Mouse (Mus musculus) granulocyte monocyte progenitor cell, adult 5-6 weeks (primary cell): ENCODE measurements around the gene Pgbd1. TPM values are rescaled to one million over a fixed set of nuclear protein-coding genes. Genes with fewer than 3 reads are reported as not detected.

Experiments used
- total RNA-seq, 2 experiments: library from RNA; stranded (forward) in 1 of 2; stranded (reverse) in 1 of 2; fragments of 200-712, 200-1000 nt in 1 of 2; fragments of >200 nt in 1 of 2; fragmentation: Nextera tagmentation in 1 of 2; gene quantifications; 2 replicates each; pipeline ENCODE4 v1.2.3; 2014 to 2017

Gene Pgbd1
- total RNA-seq, 2 experiments from 2014 or later = 0.71 to 0.93 TPM

Other genes starting within 250 kb of the Pgbd1 start
- gene Gpx5, start 148.3 kb downstream of the Pgbd1 start, total RNA-seq (2014; fragmentation: Nextera tagmentation) = not detected in 2 replicates
- not detected in 2 replicates for gene Gpx5, start 148.3 kb downstream of the Pgbd1 start, total RNA-seq (2017)
- not detected in 2 replicates for gene Gpx6, start 128.9 kb downstream of the Pgbd1 start, total RNA-seq (2014; fragmentation: Nextera tagmentation)
- not detected in 2 replicates for gene Gpx6, start 128.9 kb downstream of the Pgbd1 start, total RNA-seq (2017)
- gene Olfr1367, start 94.1 kb downstream of the Pgbd1 start, total RNA-seq (2014; fragmentation: Nextera tagmentation) = not detected in 2 replicates
- gene Olfr1367, start 94.1 kb downstream of the Pgbd1 start, total RNA-seq (2017) = not detected in 2 replicates
- 8.4 and 8.6 TPM in 2 replicates for gene Zscan12, start 78.2 kb downstream of the Pgbd1 start, total RNA-seq (2014; fragmentation: Nextera tagmentation)
- 11.1 and 20.0 TPM in 2 replicates for gene Zscan12, start 78.2 kb downstream of the Pgbd1 start, total RNA-seq (2017)
- gene Zkscan3, start 38.3 kb downstream of the Pgbd1 start, total RNA-seq (2014; fragmentation: Nextera tagmentation) = 41.4 and 46.5 TPM in 2 replicates
- 29.1 and 33.0 TPM in 2 replicates for gene Zkscan3, start 38.3 kb downstream of the Pgbd1 start, total RNA-seq (2017)
- 19.5 and 21.5 TPM in 2 replicates for gene Zscan26, start 12.7 kb upstream of the Pgbd1 start, total RNA-seq (2014; fragmentation: Nextera tagmentation)
- gene Zscan26, start 12.7 kb upstream of the Pgbd1 start, total RNA-seq (2017) = 18.7 and 22.5 TPM in 2 replicates
- gene Nkapl, start 27.5 kb upstream of the Pgbd1 start, total RNA-seq (2014; fragmentation: Nextera tagmentation) = 0.43 TPM in 1 of 2 replicates, not detected in the other
- not detected in 2 replicates for gene Nkapl, start 27.5 kb upstream of the Pgbd1 start, total RNA-seq (2017)
- 0.81 TPM in 1 of 2 replicates, not detected in the other for gene Zkscan4, start 37.8 kb upstream of the Pgbd1 start, total RNA-seq (2014; fragmentation: Nextera tagmentation)
- 0.72 and 0.73 TPM in 2 replicates for gene Zkscan4, start 37.8 kb upstream of the Pgbd1 start, total RNA-seq (2017)
- gene Gm10065, start 38.4 kb upstream of the Pgbd1 start, total RNA-seq (2014; fragmentation: Nextera tagmentation) = not detected in 2 replicates
- not detected in 2 replicates for gene Gm10065, start 38.4 kb upstream of the Pgbd1 start, total RNA-seq (2017)
- 0.21 and 1.2 TPM in 2 replicates for gene AK157302, start 54.2 kb upstream of the Pgbd1 start, total RNA-seq (2014; fragmentation: Nextera tagmentation)
- gene AK157302, start 54.2 kb upstream of the Pgbd1 start, total RNA-seq (2017) = 1.1 TPM in 1 of 2 replicates, not detected in the other
- gene Gm11273, start 60.4 kb upstream of the Pgbd1 start, total RNA-seq (2014; fragmentation: Nextera tagmentation) = 7.3 and 7.9 TPM in 2 replicates
- gene Gm11273, start 60.4 kb upstream of the Pgbd1 start, total RNA-seq (2017) = 4.4 and 6.8 TPM in 2 replicates
- gene Zkscan8, start 90.1 kb upstream of the Pgbd1 start, total RNA-seq (2014; fragmentation: Nextera tagmentation) = 10.9 TPM in 2 replicates
- 7.3 and 7.8 TPM in 2 replicates for gene Zkscan8, start 90.1 kb upstream of the Pgbd1 start, total RNA-seq (2017)
- gene Olfr1366, start 101.8 kb upstream of the Pgbd1 start, total RNA-seq (2014; fragmentation: Nextera tagmentation) = not detected in 2 replicates
- gene Olfr1366, start 101.8 kb upstream of the Pgbd1 start, total RNA-seq (2017) = not detected in 2 replicates
- not detected in 2 replicates for gene Olfr1535, start 118.8 kb upstream of the Pgbd1 start, total RNA-seq (2014; fragmentation: Nextera tagmentation)
- gene Olfr1535, start 118.8 kb upstream of the Pgbd1 start, total RNA-seq (2017) = not detected in 2 replicates
- gene Olfr1364, start 140.7 kb upstream of the Pgbd1 start, total RNA-seq (2014; fragmentation: Nextera tagmentation) = not detected in 2 replicates
- gene Olfr1364, start 140.7 kb upstream of the Pgbd1 start, total RNA-seq (2017) = not detected in 2 replicates
- not detected in 2 replicates for gene Olfr1362, start 173.0 kb upstream of the Pgbd1 start, total RNA-seq (2014; fragmentation: Nextera tagmentation)
- not detected in 2 replicates for gene Olfr1362, start 173.0 kb upstream of the Pgbd1 start, total RNA-seq (2017)
- gene Olfr11, start 201.5 kb upstream of the Pgbd1 start, total RNA-seq (2014; fragmentation: Nextera tagmentation) = not detected in 2 replicates
- gene Olfr11, start 201.5 kb upstream of the Pgbd1 start, total RNA-seq (2017) = not detected in 2 replicates
- not detected in 2 replicates for gene Olfr1361, start 222.3 kb upstream of the Pgbd1 start, total RNA-seq (2014; fragmentation: Nextera tagmentation)
- not detected in 2 replicates for gene Olfr1361, start 222.3 kb upstream of the Pgbd1 start, total RNA-seq (2017)
- not detected in 2 replicates for gene Olfr1360, start 236.3 kb upstream of the Pgbd1 start, total RNA-seq (2014; fragmentation: Nextera tagmentation)
- not detected in 2 replicates for gene Olfr1360, start 236.3 kb upstream of the Pgbd1 start, total RNA-seq (2017)